In the genomic region with DNA sequence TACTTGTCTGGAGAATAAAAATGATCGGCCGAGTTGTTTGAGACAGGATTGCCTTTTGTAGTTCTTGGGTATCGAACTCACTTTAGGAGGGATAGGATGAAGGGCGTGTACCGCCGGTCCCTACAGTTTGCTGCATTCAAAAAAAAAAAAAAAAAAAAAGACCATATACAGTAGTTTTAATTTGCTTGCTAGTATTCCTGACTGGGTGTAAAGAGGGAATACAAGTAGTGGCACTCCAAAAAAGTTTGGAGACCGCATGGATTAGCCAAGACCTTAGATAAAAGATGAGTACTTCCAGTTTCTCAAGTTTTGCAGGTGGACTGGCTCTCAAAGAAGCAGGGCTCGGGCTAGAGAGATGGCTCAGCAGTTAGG, we compare ENCODE assay signal across 8 mouse cellular contexts. TPM values are rescaled to one million over a fixed set of nuclear protein-coding genes. Genes with fewer than 3 reads are reported as not detected.
DNase-seq lines count a peak whose midpoint lies in the region; ATAC-seq and TF ChIP-seq lines count a peak whose summit lies in the region.

No protein-coding gene starts in this region.

- no peaks in the 10 kb centered on the region for H3K9me3 ChIP-seq in embryonic facial prominence, embryonic 14.5 days (ENCODE audit: control insufficient read depth, low read length)
- no peaks in the 10 kb centered on the region for H3K9me3 ChIP-seq in intestine, embryonic 16.5 days (ENCODE audit: control insufficient read depth, low read length)
- H3K9me3 ChIP-seq in neural tube, embryonic 13.5 days, result no peaks in the 10 kb centered on the region

- H3K27ac ChIP-seq in liver, adult 2 months (replicated peaks; ENCODE audit: insufficient read depth, low read depth, low read length), result no peak overlapping the region
- peak overlapping the region; percentile 89 for H3K27ac ChIP-seq in embryonic facial prominence, embryonic 14.5 days (replicated peaks; ENCODE audit: low read depth, low read length)
- no peak overlapping the region; the same call in 1 of the 2 replicates for H3K27ac ChIP-seq in intestine, embryonic 16.5 days (ENCODE audit: low read length)
- H3K27ac ChIP-seq in neural tube, embryonic 13.5 days (replicated peaks), result peak overlapping the region; percentile 86; the same call in 1 of the 2 replicates

- TF ChIP-seq CTCF in liver, adult 2 months (IDR thresholded peaks at IDR 0.05; ENCODE audit: low read depth, low read length), result no peak

- peak overlapping the region; percentile 7; the same call in 1 of the 2 replicates for H3K9ac ChIP-seq in liver, adult 2 months (ENCODE audit: low read depth, low read length)
- peak overlapping the region; percentile 93 for H3K9ac ChIP-seq in embryonic facial prominence, embryonic 14.5 days (ENCODE audit: low read depth, low read length)
- H3K9ac ChIP-seq in intestine, embryonic 16.5 days (ENCODE audit: low read depth, low read length), result peak overlapping the region; percentile 94
- peak overlapping the region; percentile 88 for H3K9ac ChIP-seq in neural tube, embryonic 13.5 days

- H3K36me3 ChIP-seq in liver, adult 2 months (ENCODE audit: control insufficient read depth, insufficient read depth, low read length), result peaks cover 32% of the 10 kb centered on the region
- H3K36me3 ChIP-seq in embryonic facial prominence, embryonic 14.5 days (ENCODE audit: control insufficient read depth, insufficient read depth, low read length), result peaks cover 41% of the 10 kb centered on the region
- peaks cover 7% of the 10 kb centered on the region; the same call in 1 of the 2 replicates for H3K36me3 ChIP-seq in intestine, embryonic 16.5 days (ENCODE audit: control insufficient read depth, insufficient read depth, low read length)
- H3K36me3 ChIP-seq in neural tube, embryonic 13.5 days, result peaks cover 35% of the 10 kb centered on the region

- H3K27me3 ChIP-seq in liver, adult 2 months (ENCODE audit: control insufficient read depth, insufficient read depth, low read length), result no peaks in the 10 kb centered on the region
- no peaks in the 10 kb centered on the region for H3K27me3 ChIP-seq in embryonic facial prominence, embryonic 14.5 days (replicated peaks; ENCODE audit: control insufficient read depth, insufficient read depth, low read length)
- no peaks in the 10 kb centered on the region for H3K27me3 ChIP-seq in intestine, embryonic 16.5 days (replicated peaks; ENCODE audit: control insufficient read depth, insufficient read depth, low read length)
- no peaks in the 10 kb centered on the region for H3K27me3 ChIP-seq in neural tube, embryonic 13.5 days

- 3% methylated on average over 8 of the region's 8 CpGs for whole genome bisulfite sequencing in liver, adult 2 months
- WGBS in embryonic facial prominence, embryonic 14.5 days, result 11% methylated on average over 8 of the region's 8 CpGs
- WGBS in intestine, embryonic 16.5 days, result 6% methylated on average over 8 of the region's 8 CpGs
- 17% methylated on average over 8 of the region's 8 CpGs for WGBS in neural tube, embryonic 13.5 days

- peak overlapping the region; percentile 80 for H3K4me2 ChIP-seq in embryonic facial prominence, embryonic 14.5 days (ENCODE audit: low read depth, low read length)
- peak overlapping the region; percentile 84 for H3K4me2 ChIP-seq in intestine, embryonic 16.5 days (ENCODE audit: low read depth, low read length)
- H3K4me2 ChIP-seq in neural tube, embryonic 13.5 days, result peak overlapping the region; percentile 84

- peak overlapping the region; percentile 86; the same call in 1 of the 2 replicates for H3K4me3 ChIP-seq in liver, adult 2 months (ENCODE audit: insufficient read depth, low read depth, low read length)
- peak overlapping the region; percentile 85 for H3K4me3 ChIP-seq in embryonic facial prominence, embryonic 14.5 days (ENCODE audit: low read depth, low read length)
- peak overlapping the region; percentile 94 for H3K4me3 ChIP-seq in intestine, embryonic 16.5 days (ENCODE audit: low read length)
- H3K4me3 ChIP-seq in neural tube, embryonic 13.5 days, result peak overlapping the region; percentile 87

- no peak for DNase-seq in liver, adult 2 months (ENCODE audit: extremely low read depth, low read depth, low spot score)
- DNase-seq in liver, result no peak
- no peak for DNase-seq in embryonic facial prominence, embryonic 14.5 days (ENCODE audit: low spot score)
- no peak for DNase-seq in spleen, postnatal 4 days (ENCODE audit: low spot score in 2 of 2)
- no peak for DNase-seq in urinary bladder, postnatal 4 days (ENCODE audit: low spot score in 2 of 2)

- TF ChIP-seq POLR2A in liver, adult 2 months (IDR thresholded peaks at IDR 0.05; ENCODE audit: extremely low read depth, insufficient read depth, low read length), result no peak

- H3K79me2 ChIP-seq in liver, adult 2 months (ENCODE audit: control insufficient read depth, insufficient read depth, low read length), result peaks cover 21% of the 10 kb centered on the region; the same call in 1 of the 2 replicates

- ATAC-seq in embryonic facial prominence, embryonic 14.5 days (ENCODE audit: low read depth), result no peak
- ATAC-seq in intestine, embryonic 16.5 days, result no peak
- no peak for ATAC-seq in neural tube, embryonic 13.5 days (ENCODE audit: low read depth)
- no peak for ATAC-seq in activated CD4-positive, CD25-positive, alpha-beta regulatory T cell, adult 4 months

- H3K4me1 ChIP-seq in liver, adult 2 months (ENCODE audit: control insufficient read depth, insufficient read depth, low read length), result peaks cover 5% of the 10 kb centered on the region
- peaks cover 5% of the 10 kb centered on the region; the same call in 1 of the 2 replicates for H3K4me1 ChIP-seq in embryonic facial prominence, embryonic 14.5 days (ENCODE audit: control insufficient read depth, insufficient read depth, low read length)
- H3K4me1 ChIP-seq in intestine, embryonic 16.5 days (ENCODE audit: control insufficient read depth, insufficient read depth, low read length), result peaks cover 15% of the 10 kb centered on the region
- H3K4me1 ChIP-seq in neural tube, embryonic 13.5 days (replicated peaks), result peaks cover 19% of the 10 kb centered on the region

RNA-seq across cellular contexts. Expression of a gene that starts 1.1 kb away (rescaled TPM):
- total RNA-seq in liver, adult 2 months (2014; rRNA removed), result 374 and 414 TPM in 2 replicates
- polyA plus RNA-seq in liver, adult 2 months (2012; rRNA removed), result 124 and 135 TPM in 2 replicates
- 612 and 629 TPM in 2 replicates for polyA plus RNA-seq in embryonic facial prominence, embryonic 14.5 days (2014; fragmentation: Nextera tagmentation; extraction: Ambion mirVana)
- polyA plus RNA-seq in intestine, embryonic 16.5 days (2015; fragmentation: Nextera tagmentation; extraction: Ambion mirVana), result 635 and 649 TPM in 2 replicates
- 359 and 384 TPM in 2 replicates for polyA plus RNA-seq in neural tube, embryonic 13.5 days (2015; fragmentation: Nextera tagmentation; extraction: Ambion mirVana)
- polyA plus RNA-seq in activated CD4-positive, CD25-positive, alpha-beta regulatory T cell, adult 4 months (2017; shearing (Covaris generic)), result 10 to 100 TPM; 67.0 to 80.4 TPM

RNA-seq across cellular contexts. Expression of a gene that starts 10.4 kb away (rescaled TPM):
- 1.4 and 1.6 TPM in 2 replicates for total RNA-seq in liver, adult 2 months (2014; rRNA removed)
- 0.97 and 2.0 TPM in 2 replicates for polyA plus RNA-seq in liver, adult 2 months (2012; rRNA removed)
- polyA plus RNA-seq in embryonic facial prominence, embryonic 14.5 days (2014; fragmentation: Nextera tagmentation; extraction: Ambion mirVana), result 27.0 and 29.6 TPM in 2 replicates
- 8.6 and 8.8 TPM in 2 replicates for polyA plus RNA-seq in intestine, embryonic 16.5 days (2015; fragmentation: Nextera tagmentation; extraction: Ambion mirVana)
- polyA plus RNA-seq in neural tube, embryonic 13.5 days (2015; fragmentation: Nextera tagmentation; extraction: Ambion mirVana), result 14.4 and 16.3 TPM in 2 replicates
- under 1 TPM; 0.69 to 0.86 TPM for polyA plus RNA-seq in activated CD4-positive, CD25-positive, alpha-beta regulatory T cell, adult 4 months (2017; shearing (Covaris generic))

RNA-seq across cellular contexts. Expression of a gene that starts 11.1 kb away (rescaled TPM):
- 3.0 and 3.8 TPM in 2 replicates for total RNA-seq in liver, adult 2 months (2014; rRNA removed)
- 3.5 and 6.3 TPM in 2 replicates for polyA plus RNA-seq in liver, adult 2 months (2012; rRNA removed)
- polyA plus RNA-seq in embryonic facial prominence, embryonic 14.5 days (2014; fragmentation: Nextera tagmentation; extraction: Ambion mirVana), result 8.5 and 10.6 TPM in 2 replicates
- polyA plus RNA-seq in intestine, embryonic 16.5 days (2015; fragmentation: Nextera tagmentation; extraction: Ambion mirVana), result 12.5 and 14.5 TPM in 2 replicates
- polyA plus RNA-seq in neural tube, embryonic 13.5 days (2015; fragmentation: Nextera tagmentation; extraction: Ambion mirVana), result 24.3 and 24.6 TPM in 2 replicates
- polyA plus RNA-seq in activated CD4-positive, CD25-positive, alpha-beta regulatory T cell, adult 4 months (2017; shearing (Covaris generic)), result 10 to 100 TPM; 16.3 to 16.6 TPM

RNA-seq across cellular contexts. Expression of a gene that starts 37.3 kb away (rescaled TPM):
- 10.5 and 13.0 TPM in 2 replicates for total RNA-seq in liver, adult 2 months (2014; rRNA removed)
- polyA plus RNA-seq in liver, adult 2 months (2012; rRNA removed), result 12.0 and 13.2 TPM in 2 replicates
- 74.6 and 74.9 TPM in 2 replicates for polyA plus RNA-seq in embryonic facial prominence, embryonic 14.5 days (2014; fragmentation: Nextera tagmentation; extraction: Ambion mirVana)
- 85.5 and 86.6 TPM in 2 replicates for polyA plus RNA-seq in intestine, embryonic 16.5 days (2015; fragmentation: Nextera tagmentation; extraction: Ambion mirVana)
- 67.6 and 82.6 TPM in 2 replicates for polyA plus RNA-seq in neural tube, embryonic 13.5 days (2015; fragmentation: Nextera tagmentation; extraction: Ambion mirVana)
- 10 to 100 TPM; 49.2 to 55.6 TPM for polyA plus RNA-seq in activated CD4-positive, CD25-positive, alpha-beta regulatory T cell, adult 4 months (2017; shearing (Covaris generic))

RNA-seq across cellular contexts. Expression of a gene that starts 37.4 kb away (rescaled TPM):
- 11.9 and 12.2 TPM in 2 replicates for total RNA-seq in liver, adult 2 months (2014; rRNA removed)
- 21.2 and 23.9 TPM in 2 replicates for polyA plus RNA-seq in liver, adult 2 months (2012; rRNA removed)
- 56.7 and 74.3 TPM in 2 replicates for polyA plus RNA-seq in embryonic facial prominence, embryonic 14.5 days (2014; fragmentation: Nextera tagmentation; extraction: Ambion mirVana)
- 51.2 and 52.2 TPM in 2 replicates for polyA plus RNA-seq in intestine, embryonic 16.5 days (2015; fragmentation: Nextera tagmentation; extraction: Ambion mirVana)
- 40.4 and 48.5 TPM in 2 replicates for polyA plus RNA-seq in neural tube, embryonic 13.5 days (2015; fragmentation: Nextera tagmentation; extraction: Ambion mirVana)
- 10 to 100 TPM; 52.7 to 61.3 TPM for polyA plus RNA-seq in activated CD4-positive, CD25-positive, alpha-beta regulatory T cell, adult 4 months (2017; shearing (Covaris generic))

Comparison
In these comparisons a context has a peak if more than half of its experiments do, and no peak if none do; other contexts are left out.
1. H3K27ac ChIP-seq: peak in embryonic facial prominence, embryonic 14.5 days (single experiment) and neural tube, embryonic 13.5 days (single experiment); none in liver, adult 2 months (single experiment) and intestine, embryonic 16.5 days (single experiment).
2. H3K9ac ChIP-seq: peak in every context shown above with its lines; median percentile 94 in intestine, embryonic 16.5 days; 93 in embryonic facial prominence, embryonic 14.5 days; 88 in neural tube, embryonic 13.5 days; 7 in liver, adult 2 months.
3. Peak in every context shown above with its lines, with median percentiles within 50 percentile points of each other: H3K4me3 ChIP-seq and H3K4me2 ChIP-seq.